ENCODE assay signal across 18 mouse cellular contexts in the genomic region with DNA sequence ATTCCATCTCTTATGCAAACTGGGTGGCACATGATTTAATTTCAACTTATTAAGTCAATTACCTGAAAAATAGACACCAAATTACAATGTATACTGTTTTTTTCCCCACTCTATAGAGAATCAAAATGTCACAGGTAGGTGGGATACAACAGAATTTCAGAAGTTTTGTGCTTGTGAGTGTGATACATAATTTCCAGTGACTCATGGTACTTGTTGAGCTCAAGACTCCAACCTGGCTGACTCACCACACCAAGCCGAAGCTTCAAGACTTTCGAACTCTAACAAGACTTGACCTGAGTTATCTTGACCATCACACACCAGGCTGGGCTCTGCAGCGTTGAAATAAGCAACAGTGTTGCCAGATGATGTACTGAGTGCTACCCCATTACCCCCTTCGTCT.
"Had no signal": no experiment of that assay in that cellular context is flagged by ENCODE, and none has a peak within 500 bp of the region (broad histone marks: within the 10 kb centered on the region; RNA-seq: fewer than 3 reads in every experiment).

No protein-coding gene starts in this region.

- H3K27me3 ChIP-seq: liver, embryonic 15.5 days; midbrain, embryonic 15.5 days; neural tube, embryonic 12.5 days had no signal

- DNase-seq: kidney, adult 8-10 months; kidney, postnatal 36 days; lung, adult 2 months; lung, postnatal 10 days; retina, postnatal 1 day; right cerebral cortex, postnatal 4 days; spleen, adult 18-20 months; thymus, postnatal 36 days had no signal

- ATAC-seq: midbrain, embryonic 15.5 days had no signal

- H3K4me2 ChIP-seq: liver, embryonic 11.5 days; liver, embryonic 15.5 days; midbrain, embryonic 11.5 days; midbrain, embryonic 15.5 days; neural tube, embryonic 12.5 days had no signal

- H3K9ac ChIP-seq: liver, embryonic 15.5 days; midbrain, embryonic 15.5 days; neural tube, embryonic 12.5 days had no signal

- H3K36me3 ChIP-seq: limb, embryonic 10.5 days; liver, embryonic 15.5 days; midbrain, embryonic 15.5 days; neural tube, embryonic 12.5 days had no signal

- H3K9me3 ChIP-seq: limb, embryonic 10.5 days; liver, embryonic 15.5 days; megakaryocyte, embryonic 14.5 days; midbrain, embryonic 15.5 days; neural tube, embryonic 12.5 days had no signal

- H3K27ac ChIP-seq: kidney, postnatal 0 days; left cerebral cortex, adult 2 months; limb, embryonic 10.5 days; liver, embryonic 15.5 days; macrophage; midbrain, embryonic 15.5 days; neural tube, embryonic 12.5 days had no signal

- H3K4me3 ChIP-seq: left cerebral cortex, adult 2 months; limb, embryonic 10.5 days; liver, embryonic 15.5 days; megakaryocyte, embryonic 14.5 days; midbrain, embryonic 15.5 days; neural tube, embryonic 12.5 days had no signal

- H3K4me1 ChIP-seq: megakaryocyte, embryonic 14.5 days; midbrain, embryonic 15.5 days; neural tube, embryonic 12.5 days had no signal
